Mouse (Mus musculus) MEL (cell line): Measurements from ENCODE around the gene Chmp5. TPM values are rescaled to one million over a fixed set of nuclear protein-coding genes. Genes with fewer than 3 reads are reported as not detected.
A peak's percentile ranks its signal among the peaks of the same experiment; 100 is the strongest.

ENCODE experiments used
- DNase-seq: peaks from one replicate; pipeline ENCODE4 v3.0.0; 2011; ENCODE audit warnings: low read depth, low spot score
- H3K27ac ChIP-seq: 2 replicates; pipeline ENCODE4 v1.5.1; 2012; ENCODE audit warnings: low read depth, mild to moderate bottlenecking, control low read depth, low read length, moderate library complexity; ENCODE audit not compliant: control insufficient read depth
- H3K27me3 ChIP-seq, 2 experiments: fragments of 150-350 bp in 1 of 2; sonication (generic) in 1 of 2; 2 replicates each; pipeline ENCODE4 v1.6.1; 2012; ENCODE audit warnings: low read length in 2 of 2, mild to moderate bottlenecking in 2 of 2, improper control_type of control experiment in 1 of 2, moderate library complexity in 1 of 2; ENCODE audit not compliant: insufficient read depth in 2 of 2, control insufficient read depth in 1 of 2
- H3K36me3 ChIP-seq, 2 experiments: 2 replicates each; pipeline ENCODE4 v1.6.1; 2012 to 2014; ENCODE audit warnings: low read length in 2 of 2, improper control_type of control experiment in 1 of 2, inconsistent platforms in 1 of 2, mild to moderate bottlenecking in 1 of 2; ENCODE audit not compliant: insufficient read depth in 2 of 2, control insufficient read depth in 1 of 2
- H3K4me1 ChIP-seq, 2 experiments: fragments of 150-350 bp in 1 of 2; sonication (generic) in 1 of 2; 2 replicates each; pipeline ENCODE4 v1.6.1; 2012; ENCODE audit warnings: low read length in 2 of 2, improper control_type of control experiment in 1 of 2, mild to moderate bottlenecking in 1 of 2; ENCODE audit not compliant: insufficient read depth in 2 of 2, control insufficient read depth in 1 of 2
- H3K4me3 ChIP-seq, 2 experiments: fragments of 150-350 bp in 1 of 2; sonication (generic) in 1 of 2; 2 replicates each; pipeline ENCODE4 v1.5.1; 2012; ENCODE audit warnings: low read depth in 2 of 2, low read length in 2 of 2, mild to moderate bottlenecking in 2 of 2, moderate library complexity in 2 of 2, control low read depth in 1 of 2, improper control_type of control experiment in 1 of 2; ENCODE audit not compliant: control insufficient read depth in 1 of 2, insufficient read depth in 1 of 2
- H3K79me2 ChIP-seq: 2 replicates; pipeline ENCODE4 v1.6.1; 2012; ENCODE audit warnings: mild to moderate bottlenecking, low read length, moderate library complexity; ENCODE audit not compliant: control insufficient read depth, poor library complexity, insufficient read depth
- H3K9ac ChIP-seq: 2 replicates; pipeline ENCODE4 v1.6.1; 2012; ENCODE audit warnings: low read depth, mild to moderate bottlenecking, control low read depth, low read length, moderate library complexity; ENCODE audit not compliant: control insufficient read depth, poor library complexity, severe bottlenecking
- H3K9me3 ChIP-seq: fragments of 150-350 bp; sonication (generic); replicated peaks from 2 replicates; pipeline ENCODE4 v1.6.1; 2012; ENCODE audit warnings: mild to moderate bottlenecking, low read length, improper control_type of control experiment, moderate library complexity; ENCODE audit not compliant: insufficient read depth
- BHLHE40 ChIP-seq: IDR thresholded peaks from 2 replicates; pipeline ENCODE4 v1.6.1; 2012; ENCODE audit warnings: low read depth, mild to moderate bottlenecking, inconsistent platforms, low read length, improper control_type of control experiment, borderline replicate concordance
- CHD1 ChIP-seq: IDR thresholded peaks from 2 replicates; pipeline ENCODE4 v1.6.1; 2012; ENCODE audit warnings: low read depth, mild to moderate bottlenecking, inconsistent platforms, low read length, improper control_type of control experiment
- CHD2 ChIP-seq: IDR thresholded peaks from 2 replicates; pipeline ENCODE4 v1.6.1; 2011; ENCODE audit warnings: low read length, improper control_type of control experiment
- CTCF ChIP-seq, 3 experiments: IDR thresholded peaks in 2 of 3; conservative IDR thresholded peaks in 1 of 3; 2 replicates each; pipeline ENCODE4 v1.5.1; 2011 to 2012; ENCODE audit warnings: low read length in 3 of 3, low read depth in 2 of 3, mild to moderate bottlenecking in 2 of 3, improper control_type of control experiment in 1 of 3, inconsistent platforms in 1 of 3, mixed read lengths in 1 of 3, moderate library complexity in 1 of 3; ENCODE audit not compliant: control insufficient read depth in 1 of 3, insufficient read depth in 1 of 3, poor library complexity in 1 of 3, severe bottlenecking in 1 of 3
- E2F4 ChIP-seq: IDR thresholded peaks from 2 replicates; pipeline ENCODE4 v1.6.1; 2011; ENCODE audit warnings: low read depth, low read length, improper control_type of control experiment, borderline replicate concordance
- ELF1 ChIP-seq: IDR thresholded peaks from 2 replicates; pipeline ENCODE4 v1.6.1; 2014; ENCODE audit warnings: low read depth, mild to moderate bottlenecking, inconsistent platforms, low read length, improper control_type of control experiment, moderate library complexity
- EP300 ChIP-seq, 2 experiments: IDR thresholded peaks; 2 replicates each; pipeline ENCODE4 v1.6.1; 2011; ENCODE audit warnings: improper control_type of control experiment in 2 of 2, low read length in 2 of 2, low read depth in 1 of 2, mild to moderate bottlenecking in 1 of 2
- ETS1 ChIP-seq: IDR thresholded peaks from 2 replicates; pipeline ENCODE4 v1.6.1; 2012; ENCODE audit warnings: low read depth, mild to moderate bottlenecking, inconsistent platforms, low read length, improper control_type of control experiment, moderate library complexity
- GABPA ChIP-seq: IDR thresholded peaks from 2 replicates; pipeline ENCODE4 v1.6.1; 2012; ENCODE audit warnings: low read depth, mild to moderate bottlenecking, inconsistent platforms, low read length, improper control_type of control experiment, moderate library complexity
- GATA1 ChIP-seq: IDR thresholded peaks from 2 replicates; pipeline ENCODE4 v1.6.1; 2011; ENCODE audit warnings: low read depth, low read length, improper control_type of control experiment
- HCFC1 ChIP-seq: IDR thresholded peaks from 2 replicates; pipeline ENCODE4 v1.6.1; 2012; ENCODE audit warnings: low read depth, mild to moderate bottlenecking, inconsistent platforms, low read length, improper control_type of control experiment, moderate library complexity
- KAT2A ChIP-seq: conservative IDR thresholded peaks from 2 replicates; pipeline ENCODE4 v1.6.1; 2012; ENCODE audit warnings: low read depth, low read length, improper control_type of control experiment, inconsistent platforms
- MAFK ChIP-seq: IDR thresholded peaks from 2 replicates; pipeline ENCODE4 v1.6.1; 2011; ENCODE audit warnings: low read depth, mild to moderate bottlenecking, low read length, improper control_type of control experiment, borderline replicate concordance
- MAX ChIP-seq: IDR thresholded peaks from 2 replicates; pipeline ENCODE4 v1.6.1; 2011; ENCODE audit warnings: low read length, improper control_type of control experiment
- MAZ ChIP-seq: IDR thresholded peaks from 2 replicates; pipeline ENCODE4 v1.6.1; 2012; ENCODE audit warnings: low read depth, mild to moderate bottlenecking, inconsistent platforms, low read length, improper control_type of control experiment
- MEF2A ChIP-seq: IDR thresholded peaks from 2 replicates; pipeline ENCODE4 v1.6.1; 2014; ENCODE audit warnings: low read depth, mild to moderate bottlenecking, inconsistent platforms, low read length, improper control_type of control experiment; ENCODE audit not compliant: poor library complexity, insufficient replicate concordance, severe bottlenecking; ENCODE audit errors: extremely low read depth
- MXI1 ChIP-seq: IDR thresholded peaks from 2 replicates; pipeline ENCODE4 v1.6.1; 2011; ENCODE audit warnings: mild to moderate bottlenecking, low read depth, low read length, improper control_type of control experiment
- MYB ChIP-seq: IDR thresholded peaks from 2 replicates; pipeline ENCODE4 v1.6.1; 2011; ENCODE audit warnings: mild to moderate bottlenecking, low read depth, low read length, improper control_type of control experiment
- MYC ChIP-seq: IDR thresholded peaks from 2 replicates; pipeline ENCODE4 v1.6.1; 2011; ENCODE audit warnings: low read depth, mild to moderate bottlenecking, low read length, improper control_type of control experiment, moderate library complexity
- NELFE ChIP-seq: IDR thresholded peaks from 2 replicates; pipeline ENCODE4 v1.6.1; 2011; ENCODE audit warnings: low read depth, low read length, improper control_type of control experiment
- NRF1 ChIP-seq: IDR thresholded peaks from 2 replicates; pipeline ENCODE4 v1.6.1; 2014; ENCODE audit warnings: low read depth, mild to moderate bottlenecking, inconsistent platforms, low read length, improper control_type of control experiment, moderate library complexity; ENCODE audit not compliant: poor library complexity, insufficient read depth, severe bottlenecking
- POLR2A ChIP-seq, 2 experiments: IDR thresholded peaks; 2 replicates each; pipeline ENCODE4 v1.6.1; 2011 to 2012; ENCODE audit warnings: low read length in 2 of 2, mild to moderate bottlenecking in 2 of 2, control low read depth in 1 of 2, improper control_type of control experiment in 1 of 2, low read depth in 1 of 2, moderate library complexity in 1 of 2; ENCODE audit not compliant: control insufficient read depth in 1 of 2, insufficient read depth in 1 of 2, poor library complexity in 1 of 2
- POLR2AphosphoS5 ChIP-seq: IDR thresholded peaks from 2 replicates; pipeline ENCODE4 v1.6.1; 2012; ENCODE audit warnings: low read depth, borderline replicate concordance, mild to moderate bottlenecking, inconsistent platforms, low read length, moderate library complexity, mixed read lengths
- RAD21 ChIP-seq: IDR thresholded peaks from 2 replicates; pipeline ENCODE4 v1.6.1; 2011; ENCODE audit warnings: mild to moderate bottlenecking, low read depth, low read length, improper control_type of control experiment
- RCOR1 ChIP-seq: IDR thresholded peaks from 2 replicates; pipeline ENCODE4 v1.6.1; 2012; ENCODE audit warnings: low read depth, mild to moderate bottlenecking, inconsistent platforms, low read length, improper control_type of control experiment
- SMC3 ChIP-seq: IDR thresholded peaks from 2 replicates; pipeline ENCODE4 v1.6.1; 2011; ENCODE audit warnings: low read depth, low read length, improper control_type of control experiment
- TAL1 ChIP-seq: IDR thresholded peaks from 2 replicates; pipeline ENCODE4 v1.6.1; 2012; ENCODE audit warnings: mild to moderate bottlenecking, inconsistent platforms, low read length, moderate library complexity, mixed read lengths
- TBP ChIP-seq: IDR thresholded peaks from 2 replicates; pipeline ENCODE4 v1.8.0; 2011; ENCODE audit warnings: low read depth, low read length, improper control_type of control experiment
- TCF12 ChIP-seq: IDR thresholded peaks from 2 replicates; pipeline ENCODE4 v1.6.1; 2014; ENCODE audit warnings: low read depth, mild to moderate bottlenecking, inconsistent platforms, low read length, improper control_type of control experiment, moderate library complexity
- UBTF ChIP-seq: IDR thresholded peaks from 2 replicates; pipeline ENCODE4 v1.6.1; 2012; ENCODE audit warnings: low read depth, mild to moderate bottlenecking, inconsistent platforms, low read length, improper control_type of control experiment, moderate library complexity, borderline replicate concordance; ENCODE audit not compliant: insufficient read depth
- USF1 ChIP-seq: IDR thresholded peaks from 2 replicates; pipeline ENCODE4 v1.6.1; 2014; ENCODE audit warnings: low read depth, mild to moderate bottlenecking, inconsistent platforms, low read length, improper control_type of control experiment, moderate library complexity
- USF2 ChIP-seq, 2 experiments: IDR thresholded peaks; 2 replicates each; pipeline ENCODE4 v1.6.1; 2011 to 2012; ENCODE audit warnings: improper control_type of control experiment in 2 of 2, low read length in 2 of 2, borderline replicate concordance in 1 of 2, inconsistent platforms in 1 of 2, low read depth in 1 of 2, mild to moderate bottlenecking in 1 of 2; ENCODE audit not compliant: insufficient read depth in 1 of 2
- ZC3H11A ChIP-seq: IDR thresholded peaks from 2 replicates; pipeline ENCODE4 v1.6.1; 2012; ENCODE audit warnings: low read depth, mild to moderate bottlenecking, inconsistent platforms, low read length, improper control_type of control experiment
- ZKSCAN1 ChIP-seq: IDR thresholded peaks from 2 replicates; pipeline ENCODE4 v1.6.1; 2012; ENCODE audit warnings: low read depth, mild to moderate bottlenecking, inconsistent platforms, low read length, improper control_type of control experiment, moderate library complexity
- ZMIZ1 ChIP-seq: IDR thresholded peaks from 2 replicates; pipeline ENCODE4 v1.6.1; 2012; ENCODE audit warnings: low read depth, mild to moderate bottlenecking, inconsistent platforms, low read length, improper control_type of control experiment, moderate library complexity
- ZNF384 ChIP-seq: IDR thresholded peaks from 2 replicates; pipeline ENCODE4 v1.6.1; 2012; ENCODE audit warnings: low read depth, mild to moderate bottlenecking, inconsistent platforms, low read length, improper control_type of control experiment
- polyA plus RNA-seq, 2 experiments: library from polyadenylated mRNA; stranded (reverse) in 1 of 2; unstranded in 1 of 2; fragments of >175 nt in 1 of 2; fragments of >200 nt in 1 of 2; gene quantifications; 2 replicates each; pipeline versions ENCODE4 v1.2.1 to v1.2.4; 2012; ENCODE audit warnings: low replicate concordance in 2 of 2, low read depth in 1 of 2; ENCODE audit not compliant: insufficient read length in 2 of 2, insufficient read depth in 1 of 2, missing spikeins in 1 of 2
- total RNA-seq: library from RNA; depleted of rRNA; stranded (reverse); fragments of 300-350 nt; gene quantifications from 2 replicates; pipeline ENCODE4 v1.2.3, GENCODE M21; 2012; rRNA removed

The Chmp5 gene
- total RNA-seq (38.5 and 39.1 TPM in 2 replicates), polyA plus RNA-seq (10 to 100 TPM in 1 of 2 experiments, not detected in 1; 34.7 TPM)

- peaks cover 14 to 19% of the 10 kb centered on the region in 2 experiments for H3K36me3 ChIP-seq
- peak within 1 kb of the TSS; percentile 87 for H3K9ac ChIP-seq
- peak within 1 kb of the TSS; percentile 88 to 96 for H3K4me3 ChIP-seq
- H3K4me1 ChIP-seq: peaks cover 4 to 8% of the 10 kb centered on the region in 2 experiments; a peak in 3 of 4 replicates
- H3K27me3 ChIP-seq: no peaks in the 10 kb centered on the region
- peak within 1 kb of the TSS; percentile 63 for H3K27ac ChIP-seq
- peaks cover 30% of the 10 kb centered on the region for H3K79me2 ChIP-seq
- no peaks in the 10 kb centered on the region for H3K9me3 ChIP-seq
- peak; percentile 99 for DNase-seq
- TF ChIP-seq CHD2 (no peak), TBP (peak; percentile 64), SMC3 (no peak), UBTF (peak; percentile 37; the same call in 1 of the 2 replicates), USF1 (peak; percentile 32; the same call in 1 of the 2 replicates), MAFK (no peak), EP300 (IDR thresholded peaks at IDR 0.05; ENCODE audit: low read depth in 1 of 2, low read length in 2 of 2) (no peak; a peak in 1 of 4 replicates), USF2 (IDR thresholded peaks at IDR 0.05; ENCODE audit: borderline replicate concordance in 1 of 2, insufficient read depth in 1 of 2, low read depth in 1 of 2, low read length in 2 of 2) (no peak), NELFE (peak; percentile 90), MAZ (peak; percentile 79; the same call in 1 of the 2 replicates), NRF1 (peak; percentile 99), RAD21 (no peak), ELF1 (peak; percentile 99), MYC (no peak), ZC3H11A (no peak), POLR2A (IDR thresholded peaks at IDR 0.05; ENCODE audit: control insufficient read depth in 1 of 2, insufficient read depth in 1 of 2, low read depth in 1 of 2, low read length in 2 of 2, poor library complexity in 1 of 2) (peak; percentile 91 to 99; a peak in 3 of 4 replicates), MXI1 (peak; percentile 54; the same call in 1 of the 2 replicates), TAL1 (no peak), KAT2A (peak; percentile 58; the same call in 1 of the 2 replicates), CHD1 (no peak), E2F4 (no peak), BHLHE40 (no peak), ZNF384 (no peak), GATA1 (no peak), POLR2AphosphoS5 (no peak), ETS1 (peak; percentile 36; the same call in 1 of the 2 replicates), MYB (no peak), ZMIZ1 (peak; percentile 60), CTCF (IDR thresholded peaks at IDR 0.05 in 2 of 3, conservative IDR thresholded peaks at IDR 0.05 in 1 of 3; ENCODE audit: control insufficient read depth in 1 of 3, insufficient read depth in 1 of 3, low read depth in 2 of 3, low read length in 3 of 3, poor library complexity in 1 of 3, severe bottlenecking in 1 of 3) (no peak), MEF2A (no peak), ZKSCAN1 (no peak), TCF12 (peak; percentile 48), MAX (no peak), RCOR1 (peak; percentile 58; the same call in 1 of the 2 replicates), GABPA (no peak), HCFC1 (peak; percentile 88)
Measured at GRCm38 (mm10) chr4:40948160-40948708, at the start of gene Chmp5, which contains the start of gene Bag1. Chmp5 (plus strand) TSS chr4:40948407. Bag1 (minus strand) TSS chr4:40948294.
